Mouse (Mus musculus) ZHBTc4 (cell line): ENCODE data around the gene Gnl2.

Experiments
- DNase-seq: peaks from one replicate; pipeline ENCODE4 v3.0.0-alpha.2; 2011; ENCODE audit warnings: low read depth, low spot score

Gnl2 gene

DNA sequence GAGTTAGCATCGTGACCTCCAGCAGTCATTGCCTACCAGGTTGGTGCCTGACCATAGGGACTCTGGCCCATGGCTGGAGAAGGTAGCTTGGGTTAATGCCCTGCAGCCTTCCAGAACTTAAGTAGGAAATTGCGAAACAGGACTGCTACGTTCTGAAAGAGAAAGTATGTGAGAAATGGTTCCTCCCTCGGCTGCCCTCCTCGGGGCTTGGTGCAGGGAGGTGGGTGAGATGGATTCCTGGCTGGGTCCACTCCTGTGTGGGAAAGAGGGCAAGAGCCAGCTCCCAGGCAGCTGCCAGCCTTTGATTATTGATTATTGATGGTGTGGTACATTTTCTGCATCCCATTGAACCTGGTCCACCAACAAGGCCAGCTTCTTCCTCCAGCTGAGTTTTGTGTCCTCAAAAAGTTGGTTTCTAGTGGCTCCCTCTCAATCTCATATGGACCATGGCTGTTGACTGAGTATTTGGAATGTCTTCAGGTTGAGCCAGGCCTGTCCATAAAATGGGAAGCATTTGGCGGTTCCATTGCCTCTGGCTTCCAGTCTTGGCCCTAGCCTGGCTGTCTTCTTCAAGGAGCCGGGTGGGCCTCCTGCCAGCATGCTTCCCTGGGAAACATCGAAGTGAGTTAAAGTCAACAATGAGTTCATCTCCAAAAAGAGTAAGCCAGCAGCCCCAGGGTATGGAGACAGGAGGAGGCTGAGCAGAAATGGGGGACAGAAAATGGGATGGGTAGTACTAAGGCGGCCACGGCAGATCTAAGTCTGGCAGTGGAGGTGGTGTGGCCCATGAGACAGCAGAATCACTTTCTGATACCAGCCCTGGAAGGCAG is at the start of gene Gnl2:
TSS of gene Gnl2 (plus strand) at position 780 of the 830 bp plus-strand sequence.
- no peak for DNase-seq

DNA sequence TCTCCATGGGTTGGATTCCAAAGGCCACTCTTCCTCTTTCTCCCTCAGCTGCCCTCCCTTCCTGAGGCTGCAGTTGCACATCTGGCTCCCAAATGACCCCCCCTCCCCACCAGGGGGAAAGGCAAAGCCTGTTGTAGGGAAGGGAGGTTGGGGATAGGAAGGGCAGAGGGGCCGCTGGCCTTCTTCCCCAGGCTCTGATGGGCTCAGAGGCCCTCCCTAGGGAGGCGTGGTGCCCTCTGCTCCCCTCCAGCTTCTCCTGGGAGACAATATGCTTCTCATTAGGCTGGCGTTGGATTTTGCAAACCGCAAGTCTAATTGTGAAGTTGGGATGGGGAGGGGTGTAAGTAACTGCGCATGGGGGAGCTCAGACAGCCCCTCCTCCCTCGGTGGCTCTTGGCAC is 47.7 kb upstream of the Gnl2 start:
- DNase-seq, result no peak

DNA sequence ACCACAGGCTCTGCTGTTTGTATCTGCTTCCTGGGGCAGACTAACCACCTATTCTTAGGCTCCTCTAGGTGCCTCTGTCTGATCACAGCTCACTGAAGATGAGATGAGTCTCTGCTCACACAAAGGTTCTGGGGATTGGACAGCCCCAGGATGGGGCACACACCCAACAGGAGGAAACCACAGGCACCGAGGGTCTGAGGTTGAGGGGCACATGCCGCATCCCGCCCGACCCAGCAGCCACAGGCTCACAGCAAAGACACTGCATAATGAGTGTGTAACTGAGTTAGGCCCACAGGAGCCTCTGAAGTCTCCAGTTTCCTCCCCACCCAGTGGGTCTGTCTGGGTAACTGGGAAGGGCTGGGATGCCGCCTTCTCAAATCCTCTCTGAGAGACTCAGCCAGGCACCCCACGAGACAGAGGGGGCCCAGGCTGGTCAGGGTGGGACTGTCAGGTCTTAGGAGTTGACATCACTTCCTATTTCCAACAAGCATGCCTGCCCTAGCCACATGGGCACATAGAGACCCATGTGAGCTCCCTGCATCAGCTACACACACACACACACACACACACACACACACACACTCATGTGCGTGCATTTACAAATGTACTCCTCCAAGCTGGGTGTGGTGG is 47.1 kb upstream of the Gnl2 start:
- DNase-seq, result no peak

DNA sequence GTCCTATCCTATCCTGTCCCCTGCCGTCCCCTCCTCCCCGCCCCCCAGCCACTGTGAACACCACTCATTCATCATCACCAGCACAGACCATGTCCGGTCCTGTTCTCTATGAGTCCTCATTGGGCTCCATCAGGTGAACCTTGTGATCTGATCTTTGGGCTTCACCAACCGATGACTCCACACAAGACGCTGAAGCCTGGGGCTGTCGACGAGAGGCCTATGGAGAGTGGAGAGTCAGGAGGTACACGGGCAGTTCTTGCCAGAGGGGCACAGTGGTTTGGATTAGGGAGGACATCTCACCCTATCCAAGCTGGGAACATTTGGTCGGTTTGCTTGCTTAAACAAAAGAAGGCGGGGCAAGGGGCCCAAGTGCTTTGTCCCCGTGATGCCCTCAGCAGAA is 46.2 kb upstream of the Gnl2 start:
- DNase-seq, result no peak

DNA sequence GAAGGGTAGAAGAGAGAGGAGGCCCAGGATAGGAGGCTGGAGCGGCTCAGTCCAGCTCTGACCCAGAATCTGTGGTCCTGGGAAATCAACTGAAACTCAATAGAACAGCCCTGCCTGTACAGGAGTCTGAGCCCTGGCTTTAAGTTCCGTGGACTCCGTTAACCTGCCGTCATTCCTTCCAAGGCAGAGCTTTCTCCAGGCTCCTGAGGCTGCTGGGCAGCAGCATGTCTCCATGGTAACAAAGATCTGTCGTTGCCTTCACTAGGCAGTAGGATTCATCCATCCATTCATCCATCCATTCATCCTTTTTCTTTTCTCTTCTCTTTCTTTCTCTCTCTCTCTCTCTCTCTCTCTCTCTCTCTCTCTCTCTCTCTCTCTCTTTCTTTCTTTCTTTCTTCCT is 45.7 kb upstream of the Gnl2 start:
- DNase-seq, result no peak

DNA sequence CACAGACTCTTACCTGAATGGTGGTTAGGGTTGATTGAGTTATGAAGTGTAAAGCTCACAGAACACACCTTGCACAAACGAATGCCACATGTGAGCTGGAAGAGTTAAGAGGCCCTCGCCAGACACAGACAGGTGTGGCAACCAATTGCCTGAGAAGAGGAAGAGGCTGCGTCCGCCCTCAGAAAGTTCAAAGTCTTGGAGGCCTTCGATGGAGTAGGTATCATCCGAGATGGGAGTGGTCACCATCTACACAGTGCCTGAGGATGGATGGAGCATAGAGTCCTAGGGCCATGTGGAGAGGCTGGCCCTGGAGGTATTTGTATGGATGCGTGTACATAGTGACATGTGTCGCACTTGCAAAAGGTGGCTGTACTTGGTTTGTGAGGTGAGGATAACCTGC is 45.3 kb upstream of the Gnl2 start:
- no peak for DNase-seq

DNA sequence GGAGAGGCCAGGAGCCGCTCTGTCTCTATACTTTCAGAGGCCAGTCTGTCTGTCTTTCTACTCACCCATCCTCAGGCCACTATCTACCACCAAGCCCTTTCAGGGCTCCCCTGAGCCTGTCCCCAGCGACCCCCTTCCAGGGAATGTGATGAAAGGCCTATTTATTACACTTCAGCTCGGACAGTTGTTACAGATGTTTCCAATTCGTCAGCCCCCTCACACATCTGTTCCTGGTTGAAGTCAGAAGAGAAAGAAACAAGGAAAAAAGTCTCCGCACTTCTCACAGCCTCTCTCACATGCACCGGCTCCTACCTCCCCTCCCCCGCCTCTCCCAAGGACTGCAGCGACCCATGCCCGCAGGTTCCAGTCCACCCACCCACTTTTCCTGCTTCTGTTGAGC is 44.1 kb upstream of the Gnl2 start:
- no peak for DNase-seq

DNA sequence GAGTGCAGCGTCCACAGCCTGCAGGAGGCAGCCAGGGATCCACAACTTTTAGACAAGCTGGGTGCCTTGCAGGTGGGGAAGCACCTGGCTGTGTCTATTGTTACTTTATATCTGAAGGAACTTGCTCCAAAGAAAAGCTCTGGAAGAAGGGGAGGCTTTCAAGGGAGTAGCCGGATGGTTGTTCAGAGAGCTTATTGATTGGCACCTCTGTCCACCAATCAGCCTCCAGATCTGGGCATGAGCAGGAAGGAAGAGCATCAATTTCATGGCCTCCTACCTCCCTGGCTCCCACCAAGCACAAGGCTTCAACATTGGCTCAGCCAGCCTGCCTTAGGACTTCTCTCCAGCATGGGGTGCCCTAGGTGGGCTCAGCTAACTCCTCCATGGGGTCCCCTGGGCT is 43.1 kb upstream of the Gnl2 start:
- peak; percentile 59 for DNase-seq

DNA sequence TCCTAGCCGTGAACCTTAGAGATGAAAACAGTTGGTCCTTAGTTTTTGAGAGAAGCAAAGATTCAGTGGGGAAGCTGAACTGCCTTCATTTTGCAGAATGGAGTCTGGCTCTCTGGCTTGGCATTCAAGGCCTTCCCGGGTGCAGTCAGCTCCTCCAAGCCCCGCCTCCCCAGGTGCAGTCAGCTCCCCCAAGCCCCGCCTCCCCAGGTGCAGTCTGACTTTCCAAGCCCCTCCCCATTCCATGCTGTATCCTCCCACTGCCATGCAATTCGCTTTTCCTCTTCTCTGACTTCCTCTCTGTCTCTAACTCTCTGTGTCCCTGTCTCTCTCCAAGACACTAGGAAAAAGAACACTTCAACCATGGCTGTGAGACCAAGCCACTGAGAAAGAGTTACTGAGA is 38.2 kb upstream of the Gnl2 start:
- no peak for DNase-seq

DNA sequence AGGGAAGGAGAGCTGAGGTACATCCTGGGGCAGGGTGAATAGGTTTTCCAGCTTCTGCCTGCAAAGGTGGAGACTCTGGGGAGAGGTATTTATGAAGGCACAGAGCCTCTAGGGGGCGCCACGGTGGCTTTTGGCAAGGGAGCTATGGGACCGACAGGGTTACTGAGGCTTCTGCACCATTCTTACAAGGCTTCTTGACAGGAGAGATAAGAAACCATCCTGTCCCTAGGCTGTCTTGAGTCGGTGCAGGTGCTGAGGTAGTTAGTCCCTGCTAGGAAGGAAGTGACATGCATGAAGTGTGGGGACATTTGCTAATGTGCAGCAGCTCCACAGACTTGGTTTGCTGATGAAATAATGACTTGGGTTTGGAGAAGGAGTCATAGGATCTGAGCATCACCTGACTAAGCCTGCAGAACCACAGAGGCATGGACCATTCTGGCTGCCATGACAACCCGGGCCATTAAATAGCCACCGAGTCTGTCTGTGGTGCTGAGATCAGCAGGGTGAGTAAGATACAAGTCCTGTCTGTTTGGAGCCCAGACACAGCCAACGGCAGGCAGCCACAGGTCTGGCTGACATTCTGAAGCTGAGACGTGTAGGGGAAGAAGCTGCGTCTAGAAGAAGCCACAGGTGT is 32.4 kb upstream of the Gnl2 start:
- DNase-seq, result peak; percentile 70

DNA sequence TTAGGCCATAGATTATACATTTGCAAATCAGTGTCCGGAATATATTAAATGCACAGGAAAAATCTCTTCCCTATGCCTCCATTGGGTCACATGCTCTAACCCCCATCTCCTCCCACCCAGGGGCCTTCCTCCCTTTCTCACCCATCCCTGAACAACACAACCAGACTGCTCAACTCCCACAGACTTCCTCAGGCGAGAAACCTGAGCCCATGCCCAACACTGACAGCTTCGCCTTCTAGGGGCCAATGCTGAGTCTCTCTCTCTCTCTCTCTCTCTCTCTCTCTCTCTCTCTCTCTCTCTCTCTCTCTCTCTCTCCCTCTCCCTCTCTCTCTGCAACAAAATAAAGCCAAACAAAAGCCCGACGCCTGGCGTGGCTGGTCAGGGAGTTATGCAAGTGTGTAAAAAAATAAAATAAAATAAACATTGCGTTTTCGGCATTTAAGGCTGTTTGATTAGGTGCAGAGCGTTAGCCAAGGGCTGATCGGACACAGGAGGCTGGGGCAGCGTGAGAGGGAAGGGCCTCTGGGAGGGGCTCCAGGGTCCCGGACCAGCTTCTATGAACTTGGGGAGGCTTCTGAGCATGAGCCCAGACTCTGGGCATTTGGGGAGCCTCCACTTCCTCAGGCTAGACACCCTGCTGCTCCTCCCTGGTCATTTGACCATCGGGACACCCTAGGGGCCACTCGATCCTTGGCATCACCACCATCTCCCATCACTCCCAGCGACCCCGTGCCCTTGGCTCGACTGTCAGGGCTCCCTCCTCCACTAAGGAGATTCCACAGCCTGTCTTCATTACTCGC is 31.3 kb upstream of the Gnl2 start:
- no peak for DNase-seq

DNA sequence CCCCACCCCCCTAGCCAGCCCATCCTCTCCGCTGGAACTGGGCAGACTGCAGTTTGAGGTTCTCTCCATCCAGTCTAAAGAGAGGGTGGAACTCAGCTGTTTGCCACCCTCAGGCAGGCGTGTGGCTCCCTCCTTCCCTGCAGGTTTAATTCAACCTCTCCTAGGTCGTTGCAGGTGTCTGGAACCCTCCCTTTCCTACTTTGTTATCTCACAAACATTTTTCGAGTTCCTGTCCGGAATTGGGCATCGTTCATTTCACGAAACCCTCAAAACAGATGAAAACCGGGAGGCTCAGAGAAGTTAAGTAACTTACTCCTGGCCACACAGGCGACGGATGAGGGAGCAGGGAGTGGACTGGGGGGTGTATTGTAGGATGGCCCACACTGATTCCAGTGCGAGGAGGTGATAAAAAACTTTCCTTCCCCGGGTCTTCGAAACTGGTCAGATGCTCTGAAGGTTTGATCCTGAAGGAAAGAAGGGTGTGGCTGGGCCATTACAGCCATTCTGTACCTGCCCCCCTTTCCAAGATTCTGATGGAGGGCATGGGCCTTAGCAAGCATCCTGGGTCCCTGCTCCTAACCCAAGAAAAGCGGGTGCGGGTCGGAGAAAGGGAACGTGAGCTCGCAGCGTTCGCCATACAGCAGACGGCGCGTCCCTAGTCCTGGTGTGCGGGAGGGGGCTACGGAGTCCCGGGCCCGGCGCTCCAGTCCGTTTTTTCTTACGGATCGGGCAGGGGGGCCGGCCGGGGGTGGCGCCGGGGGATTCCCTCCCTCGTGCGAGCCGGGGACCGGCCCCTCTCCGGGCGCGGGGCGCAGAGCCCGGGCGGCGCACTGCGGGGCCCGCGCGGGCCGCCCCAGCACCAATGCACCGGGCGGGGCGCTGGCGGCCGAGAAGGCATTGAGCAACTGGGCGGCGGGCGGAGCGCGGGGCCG is 30.4 kb upstream of the Gnl2 start, which contains the start of gene Rspo1:
TSS of gene Rspo1 (plus strand) at position 760 of the 932 bp plus-strand sequence.
- DNase-seq, result peak; percentile 50

DNA sequence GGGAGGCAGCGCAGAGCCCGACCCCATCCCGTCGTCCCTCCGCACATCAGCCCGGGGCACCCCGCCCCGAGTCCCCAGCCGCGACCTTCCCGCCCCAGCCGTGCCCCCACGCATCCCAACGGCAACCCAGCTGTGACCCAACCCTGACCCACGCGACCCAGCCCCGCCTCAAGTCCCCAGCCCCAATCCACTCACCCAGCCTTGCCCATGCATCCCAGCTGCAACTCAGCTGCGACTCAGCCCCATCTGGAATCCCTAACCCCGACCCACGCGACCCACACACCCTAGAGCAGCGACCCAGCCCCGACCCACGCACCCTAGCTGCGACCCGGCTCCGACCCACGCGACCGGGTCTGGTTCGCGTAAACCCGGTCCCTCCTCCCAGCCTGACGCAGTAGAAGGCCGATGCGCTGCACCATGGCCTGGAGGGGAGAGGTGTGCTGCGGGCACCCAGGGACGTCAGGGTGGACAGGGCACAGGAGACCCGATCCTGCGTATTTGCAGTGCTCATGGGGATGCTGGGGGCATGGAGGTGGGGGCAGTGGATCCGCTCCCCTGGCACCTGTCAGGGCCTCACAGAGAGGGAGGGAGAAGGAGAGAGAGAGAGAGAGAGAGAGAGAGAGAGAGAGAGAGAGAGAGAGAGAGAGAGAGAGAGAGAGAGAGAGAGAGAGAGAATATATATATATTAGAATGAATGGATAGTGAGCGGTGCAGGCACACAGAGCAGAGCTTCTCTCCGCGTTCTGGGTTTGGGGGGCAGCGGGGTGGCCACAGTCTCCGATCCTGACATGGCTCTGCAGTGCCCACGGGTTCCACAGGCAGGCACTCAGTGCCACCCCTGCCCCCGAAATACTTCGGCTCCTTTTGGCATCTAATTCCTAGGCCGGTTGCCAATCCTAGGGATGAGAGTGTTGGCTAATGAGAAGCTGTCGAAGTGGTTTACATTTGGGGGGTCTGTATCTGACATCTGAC is 29.4 kb upstream of the Gnl2 start:
- peak; percentile 25 for DNase-seq

DNA sequence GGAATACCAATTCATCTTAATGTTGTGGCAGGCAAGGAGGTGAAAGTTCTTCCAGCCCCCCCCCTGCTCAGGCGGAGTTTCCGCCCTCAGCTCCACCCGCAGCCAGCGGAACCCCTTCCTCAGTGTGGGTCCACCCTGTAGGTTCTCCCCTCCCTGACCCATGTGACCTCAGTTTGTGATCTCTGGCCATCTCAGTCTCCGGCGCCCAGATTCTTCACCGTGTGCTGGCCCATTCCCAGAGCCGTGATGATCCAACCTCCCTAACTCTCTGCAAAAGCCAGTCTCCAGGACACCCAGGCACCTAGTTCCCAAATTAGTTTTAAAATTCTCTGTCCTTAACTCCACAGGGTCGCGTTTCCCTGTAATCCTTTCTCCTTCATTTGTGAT is 28.7 kb upstream of the Gnl2 start:
- DNase-seq, result no peak

DNA sequence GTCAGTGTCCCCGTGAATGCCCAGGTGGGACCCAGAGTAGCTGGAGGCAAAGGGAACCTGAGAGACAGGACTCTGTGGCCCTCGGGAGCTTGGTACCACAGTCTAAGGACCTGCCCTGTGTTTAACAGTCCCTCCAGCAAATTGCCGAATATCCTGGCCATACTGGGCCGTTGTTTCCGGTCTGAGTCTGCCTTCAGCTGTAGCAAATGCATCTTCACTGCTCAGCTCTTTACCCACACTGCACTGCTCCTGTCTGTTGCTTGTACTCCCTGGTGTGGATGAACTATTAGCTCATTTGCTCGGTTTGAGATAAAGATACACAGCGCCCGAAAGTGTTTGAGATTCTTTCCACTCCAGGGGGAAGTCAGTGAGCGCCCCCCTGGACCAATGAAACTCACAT is 28.0 kb upstream of the Gnl2 start:
- DNase-seq, result no peak

DNA sequence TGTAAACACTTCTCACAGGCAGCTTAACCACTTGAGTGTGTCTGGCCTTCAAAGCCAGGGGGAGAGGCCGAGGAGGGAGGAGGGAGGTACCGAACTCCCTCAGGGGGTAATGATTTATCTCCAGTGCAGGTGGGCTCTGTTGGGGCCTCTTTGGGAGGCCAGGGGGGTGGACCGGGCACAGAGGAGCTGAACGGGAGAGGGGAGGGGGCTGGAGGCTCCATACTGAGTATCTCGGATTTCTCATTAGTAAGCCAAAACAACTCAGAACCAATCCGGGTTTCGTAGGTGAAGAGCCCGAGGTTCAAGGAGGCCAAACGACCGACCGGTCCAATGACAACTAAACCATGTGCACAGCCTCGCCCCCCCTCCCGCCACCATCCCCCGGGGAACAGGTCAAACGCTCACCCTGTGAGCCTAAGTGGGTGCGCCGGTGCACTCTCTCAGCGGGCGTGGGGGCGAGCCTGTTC is 26.6 kb upstream of the Gnl2 start:
- DNase-seq, result no peak

DNA sequence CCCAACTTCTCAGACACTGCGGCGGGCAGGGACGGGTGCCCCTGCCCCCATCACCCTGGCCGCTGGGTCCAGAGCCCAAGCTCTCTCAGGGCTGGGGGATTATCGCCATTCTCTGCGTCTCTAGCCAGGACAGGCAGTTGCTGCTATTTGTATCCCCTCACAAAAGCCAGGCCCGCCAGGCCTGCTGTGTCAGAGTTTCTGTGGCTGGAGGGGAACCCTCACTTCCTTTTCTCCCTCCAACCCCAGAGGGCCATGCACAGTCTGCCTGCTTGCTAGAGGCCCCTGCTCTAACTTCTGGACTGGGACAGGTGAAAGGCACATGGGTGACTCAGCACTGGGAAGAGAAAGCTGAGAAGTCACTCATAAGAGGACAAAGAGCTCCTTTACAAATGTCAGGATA is 26.1 kb upstream of the Gnl2 start:
- DNase-seq, result no peak

DNA sequence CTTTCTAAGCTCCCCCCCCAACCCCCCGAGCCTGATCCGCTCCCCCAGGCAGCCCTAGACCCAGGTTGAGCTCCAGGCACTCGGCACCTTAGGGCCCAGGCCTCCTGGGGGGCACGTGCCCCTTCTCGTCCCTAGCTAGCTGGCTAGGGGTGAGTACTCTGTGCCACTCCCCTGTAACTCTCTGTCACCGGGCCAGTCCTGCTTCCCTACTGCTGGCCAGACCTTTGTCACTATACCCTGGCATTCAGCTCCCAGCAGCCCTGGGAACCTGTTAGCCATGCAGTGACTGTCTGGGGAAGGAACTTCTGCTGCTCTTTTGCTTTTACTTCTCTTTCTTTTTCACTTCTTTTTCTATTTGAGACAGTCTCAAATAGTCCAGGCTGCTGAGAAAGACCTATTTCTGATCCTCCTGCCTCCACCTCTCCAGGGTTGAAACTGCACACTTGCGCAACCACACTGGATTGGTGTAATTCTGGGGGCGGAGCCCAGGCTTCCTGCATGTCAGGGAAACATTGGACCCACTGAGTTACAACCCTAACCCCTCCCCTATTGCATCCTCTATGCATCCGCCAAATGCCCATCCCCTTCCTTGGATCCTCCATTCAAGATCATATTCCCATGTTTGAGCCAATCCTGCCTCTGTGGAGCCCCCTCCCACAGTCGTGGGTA is 18.8 kb upstream of the Gnl2 start:
- no peak for DNase-seq

DNA sequence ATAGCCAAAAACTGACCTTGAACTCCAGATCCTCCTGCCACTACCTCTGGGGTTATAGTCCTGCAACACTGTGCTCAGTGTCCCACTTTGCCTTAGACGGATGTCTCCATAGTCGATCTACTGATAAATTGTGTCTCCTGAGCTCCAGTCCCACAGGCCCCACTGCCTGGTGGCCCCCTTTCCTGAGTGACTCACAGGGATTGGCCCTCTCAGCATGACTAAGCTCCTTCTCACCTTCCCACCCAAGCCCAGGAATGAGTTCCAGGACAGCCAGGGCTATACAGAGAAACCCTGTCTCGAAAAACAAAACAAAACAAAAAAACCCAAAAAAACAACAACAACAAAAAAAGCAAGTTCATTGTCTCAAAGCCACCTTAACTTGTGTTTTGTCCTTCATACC is 16.8 kb upstream of the Gnl2 start:
- DNase-seq, result no peak
